Mouse (Mus musculus): ENCODE data around the gene Syt2. TPM values are rescaled to one million over a fixed set of nuclear protein-coding genes. Genes with fewer than 3 reads are reported as not detected.

Gene Syt2
- polyA plus RNA-seq, 1 experiment from 2014 or later: 4.1 TPM

- H3K9me3 ChIP-seq (replicated peaks; ENCODE audit: control insufficient read depth, low read length, poor library complexity, severe bottlenecking): no peaks in the 10 kb centered on the region
- H3K9ac ChIP-seq (ENCODE audit: low read depth, low read length): no peak overlapping the region
- no peaks in the 10 kb centered on the region for H3K36me3 ChIP-seq (ENCODE audit: control insufficient read depth, insufficient read depth, low read length)
- H3K27ac ChIP-seq (ENCODE audit: low read length): no peak overlapping the region
- H3K27me3 ChIP-seq (ENCODE audit: control insufficient read depth, insufficient read depth, low read depth, low read length): no peaks in the 10 kb centered on the region
- no peak overlapping the region for H3K4me2 ChIP-seq (ENCODE audit: low read length)
- H3K4me3 ChIP-seq (ENCODE audit: low read depth, low read length): no peak overlapping the region
- no peaks in the 10 kb centered on the region for H3K4me1 ChIP-seq (ENCODE audit: control insufficient read depth, insufficient read depth, low read length)
- WGBS: 88% methylated on average over 1 of the region's 1 CpGs
- ATAC-seq: no peak
Measured at GRCm38 (mm10) chr1:134784911-134785310, 138.4 kb downstream of the Syt2 start.

- ATAC-seq: no peak
- WGBS: 38% methylated on average over 7 of the region's 7 CpGs
Measured at GRCm38 (mm10) chr1:134788096-134788495, 141.6 kb downstream of the Syt2 start.

GRCm38 (mm10) chr1:134790716-134791439 is 144.4 kb downstream of the Syt2 start:
- Histone ChIP-seq H3K9ac (ENCODE audit: low read depth, low read length) (no peak overlapping the region), H3K4me2 (ENCODE audit: low read length) (no peak overlapping the region), H3K4me1 (ENCODE audit: control insufficient read depth, insufficient read depth, low read length) (no peaks in the 10 kb centered on the region), H3K27ac (ENCODE audit: low read length) (no peak overlapping the region), H3K36me3 (ENCODE audit: control insufficient read depth, insufficient read depth, low read length) (no peaks in the 10 kb centered on the region), H3K9me3 (replicated peaks; ENCODE audit: control insufficient read depth, low read length, poor library complexity, severe bottlenecking) (no peaks in the 10 kb centered on the region), H3K27me3 (ENCODE audit: control insufficient read depth, insufficient read depth, low read depth, low read length) (no peaks in the 10 kb centered on the region), H3K4me3 (ENCODE audit: low read depth, low read length) (no peak overlapping the region)
- WGBS: 77% methylated on average over 2 of the region's 2 CpGs
- ATAC-seq: no peak

More at GRCm38 (mm10) chr1:134788096-134788495, 141.6 kb downstream of the Syt2 start:
- Histone ChIP-seq H3K4me1 (ENCODE audit: control insufficient read depth, insufficient read depth, low read length) (no peaks in the 10 kb centered on the region), H3K27ac (ENCODE audit: low read length) (no peak overlapping the region), H3K9me3 (replicated peaks; ENCODE audit: control insufficient read depth, low read length, poor library complexity, severe bottlenecking) (no peaks in the 10 kb centered on the region), H3K4me2 (ENCODE audit: low read length) (no peak overlapping the region), H3K36me3 (ENCODE audit: control insufficient read depth, insufficient read depth, low read length) (no peaks in the 10 kb centered on the region), H3K27me3 (ENCODE audit: control insufficient read depth, insufficient read depth, low read depth, low read length) (no peaks in the 10 kb centered on the region), H3K4me3 (ENCODE audit: low read depth, low read length) (no peak overlapping the region), H3K9ac (ENCODE audit: low read depth, low read length) (no peak overlapping the region)

- ATAC-seq: no peak
Measured at GRCm38 (mm10) chr1:134791456-134791855, 145.0 kb downstream of the Syt2 start.

GRCm38 (mm10) chr1:134796076-134796475 is 149.6 kb downstream of the Syt2 start:
- 89% methylated on average over 1 of the region's 1 CpGs for WGBS
- H3K36me3 ChIP-seq (ENCODE audit: control insufficient read depth, insufficient read depth, low read length): peaks cover 2% of the 10 kb centered on the region; the same call in 1 of the 2 replicates
- no peaks in the 10 kb centered on the region for H3K27me3 ChIP-seq (ENCODE audit: control insufficient read depth, insufficient read depth, low read depth, low read length)
- no peaks in the 10 kb centered on the region for H3K9me3 ChIP-seq (replicated peaks; ENCODE audit: control insufficient read depth, low read length, poor library complexity, severe bottlenecking)
- H3K4me1 ChIP-seq (ENCODE audit: control insufficient read depth, insufficient read depth, low read length): no peaks in the 10 kb centered on the region
- H3K27ac ChIP-seq (ENCODE audit: low read length): no peak overlapping the region
- H3K9ac ChIP-seq (ENCODE audit: low read depth, low read length): no peak overlapping the region
- H3K4me3 ChIP-seq (ENCODE audit: low read depth, low read length): no peak overlapping the region
- no peak overlapping the region for H3K4me2 ChIP-seq (ENCODE audit: low read length)
- ATAC-seq: no peak

More at GRCm38 (mm10) chr1:134791456-134791855, 145.0 kb downstream of the Syt2 start:
- no peaks in the 10 kb centered on the region for H3K27me3 ChIP-seq (ENCODE audit: control insufficient read depth, insufficient read depth, low read depth, low read length)
- H3K9ac ChIP-seq (ENCODE audit: low read depth, low read length): no peak overlapping the region
- H3K36me3 ChIP-seq (ENCODE audit: control insufficient read depth, insufficient read depth, low read length): no peaks in the 10 kb centered on the region
- H3K27ac ChIP-seq (ENCODE audit: low read length): no peak overlapping the region
- no peak overlapping the region for H3K4me3 ChIP-seq (ENCODE audit: low read depth, low read length)
- H3K4me1 ChIP-seq (ENCODE audit: control insufficient read depth, insufficient read depth, low read length): no peaks in the 10 kb centered on the region
- H3K4me2 ChIP-seq (ENCODE audit: low read length): no peak overlapping the region
- H3K9me3 ChIP-seq (replicated peaks; ENCODE audit: control insufficient read depth, low read length, poor library complexity, severe bottlenecking): no peaks in the 10 kb centered on the region

GRCm38 (mm10) chr1:134796536-134796935 is 150.1 kb downstream of the Syt2 start:
- ATAC-seq: no peak
- Histone ChIP-seq H3K27me3 (ENCODE audit: control insufficient read depth, insufficient read depth, low read depth, low read length) (no peaks in the 10 kb centered on the region), H3K9me3 (replicated peaks; ENCODE audit: control insufficient read depth, low read length, poor library complexity, severe bottlenecking) (no peaks in the 10 kb centered on the region), H3K4me2 (ENCODE audit: low read length) (no peak overlapping the region), H3K36me3 (ENCODE audit: control insufficient read depth, insufficient read depth, low read length) (peaks cover 2% of the 10 kb centered on the region; the same call in 1 of the 2 replicates), H3K4me1 (ENCODE audit: control insufficient read depth, insufficient read depth, low read length) (no peaks in the 10 kb centered on the region), H3K27ac (ENCODE audit: low read length) (no peak overlapping the region), H3K9ac (ENCODE audit: low read depth, low read length) (no peak overlapping the region), H3K4me3 (ENCODE audit: low read depth, low read length) (no peak overlapping the region)
- WGBS: 65% methylated on average over 3 of the region's 3 CpGs

- H3K4me1 ChIP-seq (ENCODE audit: control insufficient read depth, insufficient read depth, low read length): peaks cover 14% of the 10 kb centered on the region; the same call in 1 of the 2 replicates
- no peak overlapping the region for H3K4me3 ChIP-seq (ENCODE audit: low read depth, low read length)
- no peak overlapping the region for H3K9ac ChIP-seq (ENCODE audit: low read depth, low read length)
- H3K9me3 ChIP-seq (replicated peaks; ENCODE audit: control insufficient read depth, low read length, poor library complexity, severe bottlenecking): no peaks in the 10 kb centered on the region
- H3K27ac ChIP-seq (ENCODE audit: low read length): no peak overlapping the region
- WGBS: 92% methylated on average over 7 of the region's 7 CpGs
- no peaks in the 10 kb centered on the region for H3K27me3 ChIP-seq (ENCODE audit: control insufficient read depth, insufficient read depth, low read depth, low read length)
- peaks cover 2% of the 10 kb centered on the region; the same call in 1 of the 2 replicates for H3K36me3 ChIP-seq (ENCODE audit: control insufficient read depth, insufficient read depth, low read length)
- no peak for ATAC-seq
- no peak overlapping the region for H3K4me2 ChIP-seq (ENCODE audit: low read length)
Measured at GRCm38 (mm10) chr1:134801758-134802157, 155.3 kb downstream of the Syt2 start.

- Histone ChIP-seq H3K9ac (ENCODE audit: low read depth, low read length) (no peak overlapping the region), H3K4me3 (ENCODE audit: low read depth, low read length) (no peak overlapping the region), H3K36me3 (ENCODE audit: control insufficient read depth, insufficient read depth, low read length) (peaks cover 2% of the 10 kb centered on the region; the same call in 1 of the 2 replicates), H3K9me3 (replicated peaks; ENCODE audit: control insufficient read depth, low read length, poor library complexity, severe bottlenecking) (no peaks in the 10 kb centered on the region), H3K27ac (ENCODE audit: low read length) (peak overlapping the region; percentile 31; the same call in 1 of the 2 replicates), H3K4me2 (ENCODE audit: low read length) (no peak overlapping the region), H3K4me1 (ENCODE audit: control insufficient read depth, insufficient read depth, low read length) (peaks cover 14% of the 10 kb centered on the region; the same call in 1 of the 2 replicates), H3K27me3 (ENCODE audit: control insufficient read depth, insufficient read depth, low read depth, low read length) (no peaks in the 10 kb centered on the region)
- ATAC-seq: no peak
- 45% methylated on average over 16 of the region's 16 CpGs for WGBS
Measured at GRCm38 (mm10) chr1:134803286-134804117, 157.0 kb downstream of the Syt2 start.

GRCm38 (mm10) chr1:134804373-134804772 is 157.9 kb downstream of the Syt2 start:
- peaks cover 2% of the 10 kb centered on the region; the same call in 1 of the 2 replicates for H3K36me3 ChIP-seq (ENCODE audit: control insufficient read depth, insufficient read depth, low read length)
- no peak overlapping the region for H3K4me3 ChIP-seq (ENCODE audit: low read depth, low read length)
- no peak overlapping the region for H3K9ac ChIP-seq (ENCODE audit: low read depth, low read length)
- no peak for ATAC-seq
- H3K4me1 ChIP-seq (ENCODE audit: control insufficient read depth, insufficient read depth, low read length): peaks cover 14% of the 10 kb centered on the region; the same call in 1 of the 2 replicates
- H3K27me3 ChIP-seq (ENCODE audit: control insufficient read depth, insufficient read depth, low read depth, low read length): no peaks in the 10 kb centered on the region
- no peaks in the 10 kb centered on the region for H3K9me3 ChIP-seq (replicated peaks; ENCODE audit: control insufficient read depth, low read length, poor library complexity, severe bottlenecking)
- no peak overlapping the region for H3K4me2 ChIP-seq (ENCODE audit: low read length)
- no peak overlapping the region for H3K27ac ChIP-seq (ENCODE audit: low read length)
- WGBS: 33% methylated on average over 5 of the region's 5 CpGs
